17 mouse cellular contexts compared by ENCODE assay signal in genomic region chr10:105926912-105927238, GRCm38 (mm10).
DNase-seq lines count a peak whose midpoint lies in the region; ATAC-seq and TF ChIP-seq lines count a peak whose summit lies in the region.
"Had no signal": no experiment of that assay in that cellular context is flagged by ENCODE, and none has a peak within 500 bp of the region (broad histone marks: within the 10 kb centered on the region; RNA-seq: fewer than 3 reads in every experiment).

No protein-coding gene starts in this region.

- peak; percentile 95 for ATAC-seq in frontal cortex, adult (ENCODE audit: low TSS enrichment)
- ATAC-seq in forebrain, postnatal 0 days = peak; percentile 68
- ATAC-seq in midbrain, embryonic 14.5 days (ENCODE audit: low FRiP score, low TSS enrichment) = peak; percentile 57
- ATAC-seq in inflammation-experienced regulatory T-cells, adult 6 months = no peak

- H3K4me2 ChIP-seq in forebrain, postnatal 0 days (ENCODE audit: low read depth) = no peak overlapping the region
- no peak overlapping the region for H3K4me2 ChIP-seq in midbrain, embryonic 14.5 days (ENCODE audit: low read length)
- H3K4me2 ChIP-seq: limb, embryonic 15.5 days had no signal

- H3K9me3 ChIP-seq in forebrain, postnatal 0 days (ENCODE audit: low read length) = no peaks in the 10 kb centered on the region
- no peaks in the 10 kb centered on the region for H3K9me3 ChIP-seq in midbrain, embryonic 14.5 days (ENCODE audit: control insufficient read depth, low read length)
- H3K9me3 ChIP-seq: limb, embryonic 15.5 days had no signal

- WGBS in forebrain, postnatal 0 days = 18% methylated on average over 4 of the region's 4 CpGs
- 41% methylated on average over 4 of the region's 4 CpGs for WGBS in midbrain, embryonic 14.5 days

- no peak for TF ChIP-seq CTCF in forebrain, postnatal 0 days (IDR thresholded peaks at IDR 0.05; ENCODE audit: low read depth)

- no peak for DNase-seq in frontal cortex, adult 2 months (ENCODE audit: extremely low spot score in 1 of 2, low spot score in 1 of 2)
- DNase-seq in brain, adult 2 months (ENCODE audit: low read depth, low spot score) = peak; percentile 35
- peak; percentile 21 for DNase-seq in forebrain, postnatal 0 days
- DNase-seq in midbrain, embryonic 14.5 days = peak; percentile 5
- no peak for DNase-seq in heart, postnatal 25 days (ENCODE audit: low spot score)
- no peak for DNase-seq in right cerebral cortex, postnatal 14 days
- DNase-seq: adrenal gland, postnatal 25 days; cerebellum, postnatal 14 days; heart, adult 11 months; lung, adult 2 months; spleen, adult 18-20 months had no signal

- intact Hi-C loops in heart, postnatal 25 days (cut with DNase I) = no loop called here

- no peak overlapping the region for H3K4me3 ChIP-seq in forebrain, postnatal 0 days (ENCODE audit: low read depth, low read length)
- no peak overlapping the region for H3K4me3 ChIP-seq in midbrain, embryonic 14.5 days (replicated peaks; ENCODE audit: low read depth, low read length)
- H3K4me3 ChIP-seq: limb, embryonic 15.5 days; myocyte had no signal

- H3K27me3 ChIP-seq in forebrain, postnatal 0 days (ENCODE audit: insufficient read depth, low read length) = no peaks in the 10 kb centered on the region
- H3K27me3 ChIP-seq in midbrain, embryonic 14.5 days (ENCODE audit: control insufficient read depth, insufficient read depth, low read length) = no peaks in the 10 kb centered on the region; the same call in 1 of the 2 replicates
- H3K27me3 ChIP-seq: CH12.LX; limb, embryonic 15.5 days had no signal

- H3K9ac ChIP-seq in forebrain, postnatal 0 days = no peak overlapping the region
- no peak overlapping the region for H3K9ac ChIP-seq in midbrain, embryonic 14.5 days (replicated peaks; ENCODE audit: low read length)
- H3K9ac ChIP-seq: limb, embryonic 15.5 days had no signal

- H3K4me1 ChIP-seq in forebrain, postnatal 0 days (ENCODE audit: insufficient read depth) = no peaks in the 10 kb centered on the region
- H3K4me1 ChIP-seq in midbrain, embryonic 14.5 days (ENCODE audit: control insufficient read depth, insufficient read depth, low read length) = no peaks in the 10 kb centered on the region
- H3K4me1 ChIP-seq: limb, embryonic 15.5 days had no signal

- H3K36me3 ChIP-seq in forebrain, postnatal 0 days (ENCODE audit: insufficient read depth) = no peaks in the 10 kb centered on the region
- H3K36me3 ChIP-seq in midbrain, embryonic 14.5 days (ENCODE audit: control insufficient read depth, insufficient read depth, low read length) = no peaks in the 10 kb centered on the region
- H3K36me3 ChIP-seq: limb, embryonic 15.5 days had no signal

- H3K27ac ChIP-seq in forebrain, postnatal 0 days (ENCODE audit: low read depth, low read length) = no peak overlapping the region
- H3K27ac ChIP-seq in midbrain, embryonic 14.5 days (replicated peaks; ENCODE audit: low read depth, low read length) = no peak overlapping the region
- H3K27ac ChIP-seq: limb, embryonic 15.5 days; macrophage had no signal

Comparison
In these comparisons a context has a peak if more than half of its experiments do, and no peak if none do; other contexts are left out.
1. DNase-seq: peak in brain, adult 2 months (single experiment), forebrain, postnatal 0 days (single experiment) and midbrain, embryonic 14.5 days (single experiment); none in frontal cortex, adult 2 months (0 of 2), heart, postnatal 25 days (single experiment) and right cerebral cortex, postnatal 14 days (single experiment).